Mouse (Mus musculus) forebrain, embryonic 14.5 days (tissue): Measurements from ENCODE around the gene Gm42906. TPM values are rescaled to one million over a fixed set of nuclear protein-coding genes. Genes with fewer than 3 reads are reported as not detected.

Experiments used
- ATAC-seq: fragments of 200-750 bp; cut with Nextera tagmentation; 2 replicates; pipeline ENCODE4 v1.8.0; 2017; ENCODE audit warnings: mild to moderate bottlenecking, moderate library complexity
- DNase-seq: peaks from one replicate; pipeline ENCODE4 v3.0.0-alpha.2; 2015; ENCODE audit warnings: low spot score
- H3K27ac ChIP-seq: fragments of 300-500 bp; sonication (generic); 2 replicates; pipeline ENCODE4 v1.5.1; 2014; ENCODE audit warnings: low read depth, mild to moderate bottlenecking, control low read depth, low read length, moderate library complexity
- H3K27me3 ChIP-seq: fragments of 300-500 bp; sonication (generic); replicated peaks from 2 replicates; pipeline ENCODE4 v1.6.1; 2014; ENCODE audit warnings: low read length, control low read depth, mixed read lengths; ENCODE audit not compliant: control insufficient read depth, insufficient read depth
- H3K36me3 ChIP-seq: fragments of 300-500 bp; sonication (generic); 2 replicates; pipeline ENCODE4 v1.6.1; 2014; ENCODE audit warnings: low read length, control low read depth; ENCODE audit not compliant: control insufficient read depth, insufficient read depth
- H3K4me1 ChIP-seq: fragments of 300-500 bp; sonication (generic); 2 replicates; pipeline ENCODE4 v1.6.1; 2014; ENCODE audit warnings: antibody characterized with exemption, low read length, control low read depth; ENCODE audit not compliant: control insufficient read depth, insufficient read depth
- H3K4me2 ChIP-seq: fragments of 300-500 bp; sonication (generic); 2 replicates; pipeline ENCODE4 v1.6.1; 2014; ENCODE audit warnings: mild to moderate bottlenecking, control low read depth, low read length
- H3K4me3 ChIP-seq: fragments of 300-500 bp; sonication (generic); 2 replicates; pipeline ENCODE4 v1.5.1; 2014; ENCODE audit warnings: low read depth, low read length, control low read depth
- H3K9ac ChIP-seq: fragments of 300-500 bp; sonication (generic); 2 replicates; pipeline ENCODE4 v1.6.1; 2014; ENCODE audit warnings: mild to moderate bottlenecking, low read length, control low read depth, moderate library complexity
- H3K9me3 ChIP-seq: fragments of 300-500 bp; sonication (generic); replicated peaks from 2 replicates; pipeline ENCODE4 v1.6.1; 2016; ENCODE audit warnings: low read length, control low read depth, mixed read lengths; ENCODE audit not compliant: control insufficient read depth
- WGBS: fragments of 180-500 bp; shearing (Covaris S2); extraction: QIAGEN DNeasy Blood & Tissue Kit; methylation state at CpG from one replicate; pipeline ENCODE4 v1.1.7; 2014; 5-methylcytosine and 5-hydroxymethylcytosine counted together
- polyA plus RNA-seq: library from polyadenylated mRNA; unstranded; fragments of >200 nt; fragmentation: Nextera tagmentation; extraction: Ambion mirVana; gene quantifications from 2 replicates; pipeline ENCODE4 v1.2.1, GENCODE M21; 2014

Gene Gm42906
- polyA plus RNA-seq, 1 experiment from 2014 or later = not detected

GRCm38 (mm10) chr5:151125985-151126607 lies 301.9 kb downstream of the Gm42906 start:
- ATAC-seq = no peak
- no peaks in the 10 kb centered on the region for H3K36me3 ChIP-seq
- no peaks in the 10 kb centered on the region for H3K27me3 ChIP-seq
- 83% methylated on average over 6 of the region's 6 CpGs for WGBS
- no peak overlapping the region for H3K9ac ChIP-seq
- H3K4me3 ChIP-seq = no peak overlapping the region
- no peak overlapping the region for H3K4me2 ChIP-seq
- no peak for DNase-seq
- H3K27ac ChIP-seq = no peak overlapping the region
- H3K4me1 ChIP-seq = no peaks in the 10 kb centered on the region
- no peaks in the 10 kb centered on the region for H3K9me3 ChIP-seq

GRCm38 (mm10) chr5:151117846-151118245 lies 310.1 kb downstream of the Gm42906 start:
- ATAC-seq (no peak), DNase-seq (no peak)

GRCm38 (mm10) chr5:151116192-151116887 lies 311.6 kb downstream of the Gm42906 start:
- Histone ChIP-seq H3K4me3 (no peak overlapping the region), H3K36me3 (no peaks in the 10 kb centered on the region), H3K9ac (no peak overlapping the region), H3K4me1 (no peaks in the 10 kb centered on the region), H3K9me3 (no peaks in the 10 kb centered on the region), H3K27ac (no peak overlapping the region), H3K27me3 (no peaks in the 10 kb centered on the region), H3K4me2 (no peak overlapping the region)
- DNase-seq (no peak), ATAC-seq (no peak)
- 87% methylated on average over 5 of the region's 5 CpGs for WGBS

More at GRCm38 (mm10) chr5:151117846-151118245, 310.1 kb downstream of the Gm42906 start:
- no peaks in the 10 kb centered on the region for H3K9me3 ChIP-seq
- no peaks in the 10 kb centered on the region for H3K27me3 ChIP-seq
- H3K9ac ChIP-seq = no peak overlapping the region
- H3K27ac ChIP-seq = no peak overlapping the region
- H3K36me3 ChIP-seq = no peaks in the 10 kb centered on the region
- 85% methylated on average over 2 of the region's 2 CpGs for WGBS
- H3K4me2 ChIP-seq = no peak overlapping the region
- H3K4me3 ChIP-seq = no peak overlapping the region
- H3K4me1 ChIP-seq = no peaks in the 10 kb centered on the region

DNA sequence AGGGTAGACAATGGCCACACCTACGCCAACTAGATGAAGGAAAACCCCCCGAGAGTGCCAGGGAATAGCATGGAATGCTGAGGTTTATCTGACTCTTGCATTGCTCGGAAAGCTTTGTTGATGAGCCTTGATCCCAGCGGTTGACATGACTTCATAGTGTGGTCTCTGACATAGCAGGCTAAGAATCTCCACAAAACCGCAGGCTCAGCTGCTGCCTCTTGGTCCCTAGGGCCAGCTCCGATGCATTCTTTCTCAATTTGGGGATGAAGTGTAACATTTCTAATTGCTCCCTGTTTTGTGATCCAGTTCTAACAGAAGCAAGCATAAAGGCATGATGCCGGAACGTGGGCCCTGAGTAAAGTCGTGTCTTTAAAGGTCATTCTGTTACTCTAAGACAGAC lies 315.2 kb downstream of the Gm42906 start:
- Histone ChIP-seq H3K4me2 (no peak overlapping the region), H3K9ac (no peak overlapping the region), H3K27ac (no peak overlapping the region), H3K36me3 (no peaks in the 10 kb centered on the region), H3K9me3 (no peaks in the 10 kb centered on the region), H3K4me1 (no peaks in the 10 kb centered on the region), H3K27me3 (no peaks in the 10 kb centered on the region), H3K4me3 (no peak overlapping the region)
- 90% methylated on average over 9 of the region's 9 CpGs for WGBS
- no peak for ATAC-seq
- no peak for DNase-seq

- ATAC-seq (no peak), DNase-seq (no peak)
- no peaks in the 10 kb centered on the region for H3K4me1 ChIP-seq
- H3K36me3 ChIP-seq = no peaks in the 10 kb centered on the region
- no peak overlapping the region for H3K4me3 ChIP-seq
- whole genome bisulfite sequencing = 85% methylated on average over 7 of the region's 7 CpGs
- H3K9me3 ChIP-seq = no peaks in the 10 kb centered on the region
- no peak overlapping the region for H3K27ac ChIP-seq
- H3K27me3 ChIP-seq = no peaks in the 10 kb centered on the region
- no peak overlapping the region for H3K9ac ChIP-seq
- no peak overlapping the region for H3K4me2 ChIP-seq
These were observed 316.7 kb downstream of the Gm42906 start for GRCm38 (mm10) chr5:151111080-151111871.

GRCm38 (mm10) chr5:151110461-151110908 lies 317.5 kb downstream of the Gm42906 start:
- 22% methylated on average over 6 of the region's 6 CpGs for WGBS
- H3K9me3 ChIP-seq = no peaks in the 10 kb centered on the region
- ATAC-seq (no peak), DNase-seq (no peak)
- H3K27ac ChIP-seq = no peak overlapping the region
- H3K36me3 ChIP-seq = no peaks in the 10 kb centered on the region
- no peak overlapping the region for H3K9ac ChIP-seq
- H3K4me1 ChIP-seq = no peaks in the 10 kb centered on the region
- no peak overlapping the region for H3K4me3 ChIP-seq
- no peaks in the 10 kb centered on the region for H3K27me3 ChIP-seq
- H3K4me2 ChIP-seq = no peak overlapping the region

GRCm38 (mm10) chr5:151109822-151110221 lies 318.1 kb downstream of the Gm42906 start:
- Histone ChIP-seq H3K4me1 (no peaks in the 10 kb centered on the region), H3K9ac (no peak overlapping the region), H3K4me3 (no peak overlapping the region), H3K9me3 (no peaks in the 10 kb centered on the region), H3K27me3 (no peaks in the 10 kb centered on the region), H3K4me2 (no peak overlapping the region), H3K36me3 (no peaks in the 10 kb centered on the region), H3K27ac (no peak overlapping the region)
- ATAC-seq (no peak), DNase-seq (no peak)
- 81% methylated on average over 2 of the region's 2 CpGs for whole genome bisulfite sequencing

DNA sequence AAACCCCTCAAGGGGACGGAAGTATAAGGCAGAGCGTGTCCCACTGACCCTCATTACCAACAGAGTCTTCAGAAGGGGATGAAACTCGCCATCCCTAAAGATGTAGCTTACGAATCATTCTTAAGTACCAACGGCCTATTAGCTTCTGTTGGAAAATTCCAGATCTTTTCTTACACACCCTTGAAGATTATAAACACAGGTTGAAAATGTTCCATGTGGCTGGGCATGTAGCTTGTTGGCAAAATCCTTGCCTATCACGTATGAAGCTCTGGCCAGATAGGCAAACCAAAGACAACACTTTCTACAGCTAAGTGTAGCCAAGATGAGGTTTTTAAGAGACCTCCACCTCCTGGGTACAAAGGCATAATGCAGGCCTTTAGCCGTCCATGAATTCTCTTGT lies 319.0 kb downstream of the Gm42906 start:
- Histone ChIP-seq H3K9ac (no peak overlapping the region), H3K36me3 (no peaks in the 10 kb centered on the region), H3K27ac (no peak overlapping the region), H3K4me1 (no peaks in the 10 kb centered on the region), H3K27me3 (no peaks in the 10 kb centered on the region), H3K4me2 (no peak overlapping the region), H3K9me3 (no peaks in the 10 kb centered on the region), H3K4me3 (no peak overlapping the region)
- 88% methylated on average over 7 of the region's 7 CpGs for WGBS
- ATAC-seq (no peak), DNase-seq (no peak)
